Mouse (Mus musculus) megakaryocyte, embryonic 14.5 days (primary cell): ENCODE measurements around the gene Cpsf6.

Experiments used
- FLI1 ChIP-seq: IDR thresholded peaks from 2 replicates; pipeline ENCODE4 v1.6.1; 2012; ENCODE audit warnings: low read length, inconsistent platforms, mixed read lengths
- GATA1 ChIP-seq: IDR thresholded peaks from 3 replicates; pipeline ENCODE4 v1.6.1; 2012; ENCODE audit warnings: mixed read lengths, low read length, inconsistent platforms, borderline replicate concordance

- no peak for TF ChIP-seq GATA1
- TF ChIP-seq FLI1: no peak
Measured at GRCm38 (mm10) chr10:117417470-117417767, 37.6 kb upstream of the Cpsf6 start.
